Mouse (Mus musculus): ENCODE data around the gene Treml2. TPM values are rescaled to one million over a fixed set of nuclear protein-coding genes. Genes with fewer than 3 reads are reported as not detected.
A peak's percentile ranks its signal among the peaks of the same experiment; 100 is the strongest.

Treml2 gene
- polyA plus RNA-seq, 1 experiment from 2014 or later, result 0.27 TPM

DNA sequence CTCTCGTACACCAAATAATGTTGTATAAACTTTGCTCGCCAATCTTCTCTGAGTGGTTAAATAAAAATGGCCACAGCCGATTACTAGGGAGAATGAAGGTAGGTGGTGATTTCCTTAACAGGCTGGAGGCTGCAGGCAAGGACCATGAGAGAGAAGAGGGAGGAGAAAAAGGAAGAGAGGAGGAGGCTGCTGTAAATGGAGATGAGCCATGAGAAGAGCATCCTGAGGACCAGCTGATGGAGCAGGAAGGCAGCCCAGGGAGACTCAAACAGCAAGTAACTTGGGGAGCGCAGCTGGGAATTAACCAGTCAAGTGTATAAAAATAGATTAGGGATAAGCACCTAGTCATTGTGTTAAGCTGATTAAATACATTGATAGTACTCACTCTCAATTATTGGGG, 34.9 kb downstream of the Treml2 start:
- 85% methylated on average over 4 of the region's 4 CpGs for WGBS
- no peak for ATAC-seq

DNA sequence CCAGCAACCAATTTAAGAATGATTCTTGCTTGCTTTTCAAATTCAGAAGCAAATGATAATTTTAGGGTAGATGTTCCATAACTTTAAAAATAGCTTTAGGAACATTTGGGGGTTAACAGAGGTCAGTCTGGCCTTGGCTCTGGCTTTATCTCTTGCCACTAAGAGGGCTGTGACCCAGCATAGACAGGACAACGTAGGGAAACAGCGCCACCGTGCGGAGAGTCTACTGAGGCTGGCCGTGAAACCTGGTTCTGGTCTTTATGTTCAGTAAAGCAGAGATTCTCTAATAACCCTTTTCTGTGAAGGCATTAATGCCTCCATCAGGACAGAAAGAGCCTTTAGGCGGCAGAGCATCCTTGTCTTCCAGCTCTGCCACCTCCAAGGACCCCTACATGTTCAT, 37.6 kb downstream of the Treml2 start:
- Histone ChIP-seq H3K4me3 (ENCODE audit: low read length) (no peak overlapping the region), H3K4me1 (ENCODE audit: control insufficient read depth, insufficient read depth, low read length) (no peaks in the 10 kb centered on the region), H3K36me3 (ENCODE audit: control insufficient read depth, insufficient read depth, low read length) (no peaks in the 10 kb centered on the region), H3K4me2 (ENCODE audit: low read depth, low read length) (no peak overlapping the region), H3K27ac (ENCODE audit: low read length) (no peak overlapping the region), H3K9ac (ENCODE audit: low read depth, low read length) (no peak overlapping the region), H3K27me3 (replicated peaks; ENCODE audit: control insufficient read depth, insufficient read depth, low read length) (no peaks in the 10 kb centered on the region), H3K9me3 (ENCODE audit: control insufficient read depth, low read length) (no peaks in the 10 kb centered on the region)
- 9% methylated on average over 6 of the region's 6 CpGs for WGBS
- ATAC-seq, result peak; percentile 71; the same call in 1 of the 2 replicates

More for the DNA sequence above, 34.9 kb downstream of the Treml2 start:
- Histone ChIP-seq H3K36me3 (ENCODE audit: control insufficient read depth, insufficient read depth, low read length) (no peaks in the 10 kb centered on the region), H3K4me1 (ENCODE audit: control insufficient read depth, insufficient read depth, low read length) (no peaks in the 10 kb centered on the region), H3K9me3 (ENCODE audit: control insufficient read depth, low read length) (no peaks in the 10 kb centered on the region), H3K9ac (ENCODE audit: low read depth, low read length) (no peak overlapping the region), H3K27ac (ENCODE audit: low read length) (no peak overlapping the region), H3K4me3 (ENCODE audit: low read length) (no peak overlapping the region), H3K4me2 (ENCODE audit: low read depth, low read length) (no peak overlapping the region), H3K27me3 (replicated peaks; ENCODE audit: control insufficient read depth, insufficient read depth, low read length) (no peaks in the 10 kb centered on the region)

DNA sequence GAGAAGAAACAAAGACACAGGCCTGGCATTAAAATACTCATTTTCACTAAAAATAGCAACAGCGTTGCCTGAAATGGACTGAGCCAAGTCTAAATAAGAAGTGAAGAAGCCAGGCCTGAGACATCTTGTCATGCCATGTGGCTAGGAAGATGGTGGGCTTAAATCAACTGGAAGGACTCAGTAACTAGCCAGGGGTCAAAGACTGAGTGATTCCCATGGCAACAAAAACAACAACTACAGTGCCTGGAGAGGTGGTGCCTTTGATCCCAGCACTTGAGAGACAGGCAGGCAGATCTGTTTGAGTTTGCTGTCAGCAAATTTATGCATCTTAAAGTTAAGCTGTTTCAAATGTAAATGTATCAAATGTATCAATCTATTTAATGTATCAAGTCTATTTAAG, 41.0 kb downstream of the Treml2 start:
- Histone ChIP-seq H3K4me1 (ENCODE audit: control insufficient read depth, insufficient read depth, low read length) (no peaks in the 10 kb centered on the region), H3K27me3 (replicated peaks; ENCODE audit: control insufficient read depth, insufficient read depth, low read length) (no peaks in the 10 kb centered on the region), H3K4me3 (ENCODE audit: low read length) (no peak overlapping the region), H3K27ac (ENCODE audit: low read length) (no peak overlapping the region), H3K9ac (ENCODE audit: low read depth, low read length) (no peak overlapping the region), H3K9me3 (ENCODE audit: control insufficient read depth, low read length) (no peaks in the 10 kb centered on the region), H3K4me2 (ENCODE audit: low read depth, low read length) (no peak overlapping the region), H3K36me3 (ENCODE audit: control insufficient read depth, insufficient read depth, low read length) (no peaks in the 10 kb centered on the region)
- ATAC-seq, result no peak
- 58% methylated on average over 1 of the region's 1 CpGs for WGBS

DNA sequence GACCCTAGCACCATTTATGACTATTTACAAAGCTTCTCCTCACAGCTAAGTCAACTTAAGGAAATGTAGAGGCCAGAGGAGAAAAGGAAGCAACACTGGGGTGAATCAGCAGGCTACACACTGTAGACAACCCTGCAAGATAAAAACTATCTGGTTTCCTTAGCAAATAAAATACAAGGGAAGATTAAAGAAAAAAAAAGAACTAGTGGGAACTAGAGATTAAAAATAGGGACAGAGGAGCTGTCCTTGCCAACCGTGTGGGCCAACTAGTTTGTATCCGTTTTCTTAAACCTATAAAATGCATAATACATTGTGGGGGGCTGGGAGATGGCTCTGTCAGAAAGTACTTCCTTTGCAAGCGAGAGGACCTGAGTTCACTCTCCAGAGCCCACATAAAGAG, 42.6 kb downstream of the Treml2 start:
- H3K27ac ChIP-seq (ENCODE audit: low read length), result no peak overlapping the region
- whole genome bisulfite sequencing, result 58% methylated on average over 3 of the region's 3 CpGs
- H3K4me2 ChIP-seq (ENCODE audit: low read depth, low read length), result no peak overlapping the region
- H3K27me3 ChIP-seq (replicated peaks; ENCODE audit: control insufficient read depth, insufficient read depth, low read length), result no peaks in the 10 kb centered on the region
- ATAC-seq, result 0 out of 2 replicates have a peak, but pooled peaks have one; percentile 39
- no peak overlapping the region for H3K9ac ChIP-seq (ENCODE audit: low read depth, low read length)
- H3K9me3 ChIP-seq (ENCODE audit: control insufficient read depth, low read length), result no peaks in the 10 kb centered on the region
- 0 out of 2 replicates have a peak, but pooled peaks cover 5% of the 10 kb centered on the region for H3K4me1 ChIP-seq (ENCODE audit: control insufficient read depth, insufficient read depth, low read length)
- H3K36me3 ChIP-seq (ENCODE audit: control insufficient read depth, insufficient read depth, low read length), result no peaks in the 10 kb centered on the region
- no peak overlapping the region for H3K4me3 ChIP-seq (ENCODE audit: low read length)

DNA sequence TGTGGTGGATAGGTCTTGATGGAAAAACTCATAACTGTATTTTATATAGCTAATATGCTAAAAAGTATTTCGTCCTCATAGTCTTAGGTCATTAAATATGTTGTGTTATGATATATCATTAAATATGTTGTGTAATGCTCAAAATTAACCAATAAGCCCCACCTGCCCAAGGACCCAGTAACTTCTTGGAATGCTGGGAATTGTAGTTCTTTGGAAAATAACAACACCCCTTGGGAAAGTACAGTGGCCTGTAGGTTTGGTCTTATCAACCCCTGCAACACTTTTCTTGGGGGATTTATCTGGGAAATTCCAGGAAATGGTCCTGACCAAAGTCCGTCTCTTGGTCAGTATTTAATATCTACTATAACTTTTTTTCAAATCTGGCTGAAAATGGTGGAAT, 43.8 kb downstream of the Treml2 start:
- Histone ChIP-seq H3K9me3 (ENCODE audit: control insufficient read depth, low read length) (no peaks in the 10 kb centered on the region), H3K4me1 (ENCODE audit: control insufficient read depth, insufficient read depth, low read length) (0 out of 2 replicates have a peak, but pooled peaks cover 5% of the 10 kb centered on the region)

DNA sequence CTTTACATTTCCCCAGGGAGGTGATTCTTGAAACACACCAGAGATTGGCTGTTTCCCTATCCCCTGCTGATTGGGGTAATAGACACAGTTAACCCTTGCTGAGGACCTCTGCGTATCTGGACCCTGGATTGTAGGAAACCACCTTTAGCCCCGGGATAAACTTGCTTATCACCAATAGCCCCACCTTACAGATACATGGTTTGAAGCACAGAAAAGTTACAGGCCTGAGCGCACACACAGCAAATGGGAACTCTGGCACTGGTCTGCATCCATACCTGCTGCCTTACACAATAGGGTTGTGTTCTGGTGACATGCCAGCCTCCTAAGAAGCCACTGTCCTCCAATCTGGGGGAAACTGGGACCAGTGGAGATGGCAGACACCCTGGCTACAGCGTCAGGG, 46.5 kb downstream of the Treml2 start:
- Histone ChIP-seq H3K36me3 (ENCODE audit: control insufficient read depth, insufficient read depth, low read length) (no peaks in the 10 kb centered on the region), H3K4me3 (ENCODE audit: low read length) (no peak overlapping the region), H3K27ac (ENCODE audit: low read length) (peak overlapping the region; percentile 47; the same call in 1 of the 2 replicates), H3K9me3 (ENCODE audit: control insufficient read depth, low read length) (no peaks in the 10 kb centered on the region), H3K9ac (ENCODE audit: low read depth, low read length) (no peak overlapping the region), H3K4me1 (ENCODE audit: control insufficient read depth, insufficient read depth, low read length) (0 out of 2 replicates have a peak, but pooled peaks cover 5% of the 10 kb centered on the region), H3K4me2 (ENCODE audit: low read depth, low read length) (no peak overlapping the region), H3K27me3 (replicated peaks; ENCODE audit: control insufficient read depth, insufficient read depth, low read length) (no peaks in the 10 kb centered on the region)
- peak; percentile 80 for ATAC-seq
- 50% methylated on average over 4 of the region's 4 CpGs for WGBS

More for the DNA sequence above, 43.8 kb downstream of the Treml2 start:
- 89% methylated on average over 2 of the region's 2 CpGs for WGBS
- Histone ChIP-seq H3K9ac (ENCODE audit: low read depth, low read length) (no peak overlapping the region), H3K27me3 (replicated peaks; ENCODE audit: control insufficient read depth, insufficient read depth, low read length) (no peaks in the 10 kb centered on the region), H3K4me2 (ENCODE audit: low read depth, low read length) (no peak overlapping the region), H3K36me3 (ENCODE audit: control insufficient read depth, insufficient read depth, low read length) (no peaks in the 10 kb centered on the region), H3K27ac (ENCODE audit: low read length) (no peak overlapping the region), H3K4me3 (ENCODE audit: low read length) (no peak overlapping the region)
- ATAC-seq, result no peak

DNA sequence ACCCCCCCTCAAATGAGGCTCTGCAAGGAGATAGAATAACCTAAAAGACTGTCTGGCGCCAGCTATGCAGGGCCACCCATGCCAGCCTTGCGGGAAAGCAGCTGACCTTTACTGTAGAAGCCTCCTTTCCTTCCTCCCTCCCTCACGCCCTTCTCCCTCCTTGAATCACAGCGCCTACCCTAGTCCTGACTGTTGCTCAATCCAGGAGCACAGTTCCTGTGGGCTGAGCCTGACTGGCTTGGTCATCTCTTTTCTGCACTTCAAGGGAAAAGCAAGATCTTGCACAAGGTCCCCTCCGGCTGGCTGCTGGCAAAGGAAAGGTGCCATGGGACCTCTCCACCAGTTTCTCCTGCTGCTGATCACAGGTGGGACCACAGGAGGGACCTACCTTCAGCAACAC, 46.9 kb downstream of the Treml2 start, which contains the start of gene Trem2:
Trem2 (plus strand) TSS at position 171 of the 400 bp plus-strand sequence.
- H3K9ac ChIP-seq (ENCODE audit: low read depth, low read length), result no peak within 1 kb of the TSS
- WGBS, result 75% methylated on average over 5 of the region's 5 CpGs
- H3K27ac ChIP-seq (ENCODE audit: low read length), result peak within 1 kb of the TSS; percentile 47; the same call in 1 of the 2 replicates
- H3K9me3 ChIP-seq (ENCODE audit: control insufficient read depth, low read length), result no peaks in the 10 kb centered on the region
- no peaks in the 10 kb centered on the region for H3K27me3 ChIP-seq (replicated peaks; ENCODE audit: control insufficient read depth, insufficient read depth, low read length)
- H3K4me2 ChIP-seq (ENCODE audit: low read depth, low read length), result no peak within 1 kb of the TSS
- ATAC-seq, result peak; percentile 82
- no peak within 1 kb of the TSS for H3K4me3 ChIP-seq (ENCODE audit: low read length)
- no peaks in the 10 kb centered on the region for H3K36me3 ChIP-seq (ENCODE audit: control insufficient read depth, insufficient read depth, low read length)
- H3K4me1 ChIP-seq (ENCODE audit: control insufficient read depth, insufficient read depth, low read length), result 0 out of 2 replicates have a peak, but pooled peaks cover 5% of the 10 kb centered on the region

DNA sequence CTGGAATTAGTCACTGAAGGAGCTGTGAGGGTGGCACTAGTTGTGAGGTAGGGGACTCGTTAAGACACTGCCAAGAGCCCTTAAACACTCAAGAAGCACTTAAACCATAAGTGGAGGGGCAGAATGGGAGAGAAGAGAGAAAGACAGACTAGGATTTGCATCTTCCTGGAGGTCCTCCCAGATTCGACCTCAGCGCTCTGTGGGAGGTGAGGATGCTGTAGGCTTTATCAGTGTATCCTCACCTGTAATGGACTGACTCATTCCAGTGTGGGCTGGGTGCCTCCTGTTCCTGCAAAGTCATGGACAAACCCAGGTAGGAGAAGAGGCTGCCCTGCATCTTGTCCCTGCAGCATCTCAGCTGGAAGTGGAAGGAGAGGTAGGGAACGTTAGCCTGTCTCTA, 47.5 kb downstream of the Treml2 start:
- no peak overlapping the region for H3K4me3 ChIP-seq (ENCODE audit: low read length)
- no peak overlapping the region for H3K27ac ChIP-seq (ENCODE audit: low read length)
- ATAC-seq, result no peak
- no peaks in the 10 kb centered on the region for H3K9me3 ChIP-seq (ENCODE audit: control insufficient read depth, low read length)
- H3K36me3 ChIP-seq (ENCODE audit: control insufficient read depth, insufficient read depth, low read length), result no peaks in the 10 kb centered on the region
- 0 out of 2 replicates have a peak, but pooled peaks cover 5% of the 10 kb centered on the region for H3K4me1 ChIP-seq (ENCODE audit: control insufficient read depth, insufficient read depth, low read length)
- WGBS, result 69% methylated on average over 4 of the region's 4 CpGs
- H3K9ac ChIP-seq (ENCODE audit: low read depth, low read length), result no peak overlapping the region
- no peaks in the 10 kb centered on the region for H3K27me3 ChIP-seq (replicated peaks; ENCODE audit: control insufficient read depth, insufficient read depth, low read length)
- H3K4me2 ChIP-seq (ENCODE audit: low read depth, low read length), result no peak overlapping the region

DNA sequence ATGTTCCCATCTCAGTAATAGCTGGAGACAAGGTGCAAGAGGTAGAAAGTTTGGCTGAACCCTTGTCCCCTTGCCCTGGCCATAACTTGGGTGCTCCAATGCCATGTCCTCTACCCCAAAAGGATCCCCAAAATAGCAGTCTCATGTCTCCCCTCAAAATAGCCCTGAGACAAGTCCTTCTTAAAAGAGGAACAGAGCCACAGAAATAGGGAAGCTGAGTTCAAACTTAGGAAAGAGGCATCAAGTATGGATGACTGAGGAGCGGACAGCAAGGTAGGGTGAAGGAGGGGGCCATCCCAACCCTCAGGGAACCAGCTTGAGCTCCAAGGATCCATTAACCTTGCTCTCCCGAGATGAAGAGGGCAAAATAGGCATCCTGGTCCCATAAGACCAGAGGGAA, 48.0 kb downstream of the Treml2 start:
- WGBS, result 71% methylated on average over 2 of the region's 2 CpGs
- Histone ChIP-seq H3K9me3 (ENCODE audit: control insufficient read depth, low read length) (no peaks in the 10 kb centered on the region), H3K4me3 (ENCODE audit: low read length) (no peak overlapping the region), H3K27me3 (replicated peaks; ENCODE audit: control insufficient read depth, insufficient read depth, low read length) (no peaks in the 10 kb centered on the region), H3K27ac (ENCODE audit: low read length) (no peak overlapping the region), H3K9ac (ENCODE audit: low read depth, low read length) (no peak overlapping the region), H3K4me2 (ENCODE audit: low read depth, low read length) (no peak overlapping the region), H3K36me3 (ENCODE audit: control insufficient read depth, insufficient read depth, low read length) (no peaks in the 10 kb centered on the region), H3K4me1 (ENCODE audit: control insufficient read depth, insufficient read depth, low read length) (0 out of 2 replicates have a peak, but pooled peaks cover 5% of the 10 kb centered on the region)
- no peak for ATAC-seq

DNA sequence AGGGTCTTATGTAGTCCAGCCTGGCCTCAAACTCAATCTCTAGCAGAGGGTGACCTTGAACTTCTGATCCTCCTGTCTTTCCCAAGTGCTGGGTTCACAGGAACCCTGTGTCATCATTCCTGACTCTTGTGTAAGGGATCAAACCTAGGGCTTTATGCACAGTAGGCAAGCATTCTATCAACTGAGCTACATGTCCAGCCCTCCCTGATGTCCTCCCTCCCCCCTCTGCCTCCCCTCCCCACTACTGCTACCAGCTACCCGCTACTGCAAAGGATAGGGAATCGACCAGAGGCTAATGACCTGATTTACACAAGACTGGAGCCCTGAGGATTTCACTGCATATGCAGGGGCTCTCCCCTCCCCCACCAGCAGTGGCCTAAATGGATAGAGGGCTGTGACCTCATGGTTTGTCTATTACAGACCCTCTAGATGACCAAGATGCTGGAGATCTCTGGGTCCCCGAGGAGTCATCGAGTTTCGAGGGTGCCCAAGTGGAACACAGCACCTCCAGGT, 51.4 kb downstream of the Treml2 start:
- H3K4me3 ChIP-seq (ENCODE audit: low read length), result no peak overlapping the region
- H3K36me3 ChIP-seq (ENCODE audit: control insufficient read depth, insufficient read depth, low read length), result no peaks in the 10 kb centered on the region
- no peaks in the 10 kb centered on the region for H3K9me3 ChIP-seq (ENCODE audit: control insufficient read depth, low read length)
- H3K27ac ChIP-seq (ENCODE audit: low read length), result no peak overlapping the region
- H3K9ac ChIP-seq (ENCODE audit: low read depth, low read length), result no peak overlapping the region
- H3K27me3 ChIP-seq (replicated peaks; ENCODE audit: control insufficient read depth, insufficient read depth, low read length), result no peaks in the 10 kb centered on the region
- no peak for ATAC-seq
- H3K4me1 ChIP-seq (ENCODE audit: control insufficient read depth, insufficient read depth, low read length), result 0 out of 2 replicates have a peak, but pooled peaks cover 2% of the 10 kb centered on the region
- no peak overlapping the region for H3K4me2 ChIP-seq (ENCODE audit: low read depth, low read length)
- 70% methylated on average over 5 of the region's 5 CpGs for WGBS
